Mouse (Mus musculus): ENCODE data around the gene Ankrd28.
A peak's percentile ranks its signal among the peaks of the same experiment; 100 is the strongest.

Gene Ankrd28

GRCm38 (mm10) chr14:31715669-31716068 lies 114.8 kb downstream of the Ankrd28 start:
- DNase-seq (ENCODE audit: low spot score) = no peak

- no peak for DNase-seq (ENCODE audit: low spot score)
These were observed 121.1 kb downstream of the Ankrd28 start for GRCm38 (mm10) chr14:31709343-31709742.

- DNase-seq (ENCODE audit: low spot score) = peak; percentile 9
These were observed 130.1 kb downstream of the Ankrd28 start for GRCm38 (mm10) chr14:31700376-31700775.

- DNase-seq (ENCODE audit: low spot score) = no peak
These were observed 132.7 kb downstream of the Ankrd28 start for GRCm38 (mm10) chr14:31697755-31698154.

- no peak for DNase-seq (ENCODE audit: low spot score)
These were observed 133.1 kb downstream of the Ankrd28 start for GRCm38 (mm10) chr14:31697346-31697745.

GRCm38 (mm10) chr14:31696985-31697303 lies 133.5 kb downstream of the Ankrd28 start:
- DNase-seq (ENCODE audit: low spot score) = no peak

- DNase-seq (ENCODE audit: low spot score) = no peak
These were observed 134.1 kb downstream of the Ankrd28 start for GRCm38 (mm10) chr14:31696206-31696984.

GRCm38 (mm10) chr14:31692536-31692935 lies 137.9 kb downstream of the Ankrd28 start:
- no peak for DNase-seq (ENCODE audit: low spot score)

GRCm38 (mm10) chr14:31686231-31686630 lies 144.2 kb downstream of the Ankrd28 start:
- no peak for DNase-seq (ENCODE audit: low spot score)

GRCm38 (mm10) chr14:31685680-31686079 lies 144.8 kb downstream of the Ankrd28 start:
- no peak for DNase-seq (ENCODE audit: low spot score)

- DNase-seq (ENCODE audit: low spot score) = no peak
These were observed 146.0 kb downstream of the Ankrd28 start for GRCm38 (mm10) chr14:31684343-31685040.

- no peak for DNase-seq (ENCODE audit: low spot score)
These were observed 146.8 kb downstream of the Ankrd28 start for GRCm38 (mm10) chr14:31683610-31684009.

- DNase-seq (ENCODE audit: low spot score) = no peak
These were observed 148.4 kb downstream of the Ankrd28 start for GRCm38 (mm10) chr14:31681931-31682555.

- no peak for DNase-seq (ENCODE audit: low spot score)
These were observed 149.2 kb downstream of the Ankrd28 start for GRCm38 (mm10) chr14:31681291-31681690.

- no peak for DNase-seq (ENCODE audit: low spot score)
These were observed 149.8 kb downstream of the Ankrd28 start for GRCm38 (mm10) chr14:31680656-31681055.

- no peak for DNase-seq (ENCODE audit: low spot score)
These were observed 158.7 kb downstream of the Ankrd28 start for GRCm38 (mm10) chr14:31671635-31672320.

GRCm38 (mm10) chr14:31669642-31670490 lies 160.6 kb downstream of the Ankrd28 start:
- DNase-seq (ENCODE audit: low spot score) = peak; percentile 66

- DNase-seq (ENCODE audit: low spot score) = peak; percentile 88
These were observed 161.3 kb downstream of the Ankrd28 start for GRCm38 (mm10) chr14:31669161-31669611.

- no peak for DNase-seq (ENCODE audit: low spot score)
These were observed 162.1 kb downstream of the Ankrd28 start for GRCm38 (mm10) chr14:31668326-31668725.

GRCm38 (mm10) chr14:31667741-31668140 lies 162.7 kb downstream of the Ankrd28 start:
- no peak for DNase-seq (ENCODE audit: low spot score)

GRCm38 (mm10) chr14:31666931-31667705 lies 163.3 kb downstream of the Ankrd28 start:
- no peak for DNase-seq (ENCODE audit: low spot score)
